Mouse (Mus musculus) left cerebral cortex, postnatal 25 days (tissue): ENCODE results near the gene Ppm1h. TPM values are rescaled to one million over a fixed set of nuclear protein-coding genes. Genes with fewer than 3 reads are reported as not detected.
A peak's percentile ranks its signal among the peaks of the same experiment; 100 is the strongest.
"Not testable (repeated sequence)": the region's sequence is repeated elsewhere in the genome, so short reads cannot be mapped to it uniquely, and the experiment has no call there.

Experiments
- DNase-seq, 2 experiments: peaks; one replicate each; pipeline ENCODE4 v3.0.0; 2022; ENCODE audit warnings: low spot score in 2 of 2, mixed read lengths in 1 of 2
- intact Hi-C: fragments of 180-260 bp; cut with DNase I; formaldehyde crosslinking; loops from one replicate; pipeline ENCODE4 v1.15.1; 2025
- total RNA-seq, 2 experiments: library from RNA; stranded (reverse); gene quantifications; 2 replicates each; pipeline ENCODE4 v1.2.3; 2021

Ppm1h gene
- total RNA-seq, 2 experiments from 2014 or later: 93.9 to 111 TPM

DNA sequence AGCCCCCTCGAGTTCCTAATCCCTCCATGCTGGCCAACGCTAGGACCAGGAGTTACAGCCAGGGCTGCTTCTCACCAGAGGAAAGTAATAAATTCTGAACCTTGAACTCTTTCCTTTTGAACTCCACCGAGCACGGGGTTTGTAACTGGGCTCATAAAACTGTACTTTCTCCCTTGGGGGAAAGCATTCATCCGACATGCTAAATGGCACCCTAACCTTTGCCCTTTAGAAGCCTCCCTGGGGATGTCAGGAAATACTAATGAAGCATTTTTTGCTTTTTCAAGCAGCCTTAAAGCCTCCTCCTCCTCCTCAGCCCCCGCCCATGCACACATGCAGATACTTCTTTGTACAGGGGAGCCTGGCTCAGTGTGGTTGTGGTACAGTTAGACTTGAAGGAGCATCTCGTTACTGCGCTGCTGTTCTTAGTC is 232.2 kb downstream of the Ppm1h start:
- DNase-seq: no peak
- intact Hi-C loops: loop anchor here (5.0 kb wide), 1 partner anchor 104 kb away; no protein-coding TSS in a partner anchor

DNA sequence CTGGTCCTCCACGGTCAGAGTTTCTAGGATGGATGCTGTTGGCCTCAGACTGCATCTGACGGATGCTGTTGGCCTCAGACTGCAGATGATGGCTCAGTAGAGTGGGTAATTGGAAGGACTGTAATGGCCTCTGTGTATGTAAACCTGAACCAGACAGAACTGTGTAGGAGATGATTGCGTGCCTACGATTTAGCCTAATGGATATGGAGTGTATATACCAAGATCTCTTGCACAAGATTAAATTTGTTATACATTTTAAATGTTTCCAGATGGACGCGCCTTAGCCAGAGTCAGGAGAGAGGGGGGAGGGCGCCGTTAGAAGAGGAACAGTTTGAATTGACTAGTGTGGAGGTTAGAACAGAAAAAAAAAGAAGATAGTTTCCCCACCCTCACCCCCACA is 233.1 kb downstream of the Ppm1h start:
- intact Hi-C loops: loop anchor here (2.0 to 5.0 kb wide), 3 partner anchors 19 to 104 kb away; no protein-coding TSS in a partner anchor
- DNase-seq: no peak

DNA sequence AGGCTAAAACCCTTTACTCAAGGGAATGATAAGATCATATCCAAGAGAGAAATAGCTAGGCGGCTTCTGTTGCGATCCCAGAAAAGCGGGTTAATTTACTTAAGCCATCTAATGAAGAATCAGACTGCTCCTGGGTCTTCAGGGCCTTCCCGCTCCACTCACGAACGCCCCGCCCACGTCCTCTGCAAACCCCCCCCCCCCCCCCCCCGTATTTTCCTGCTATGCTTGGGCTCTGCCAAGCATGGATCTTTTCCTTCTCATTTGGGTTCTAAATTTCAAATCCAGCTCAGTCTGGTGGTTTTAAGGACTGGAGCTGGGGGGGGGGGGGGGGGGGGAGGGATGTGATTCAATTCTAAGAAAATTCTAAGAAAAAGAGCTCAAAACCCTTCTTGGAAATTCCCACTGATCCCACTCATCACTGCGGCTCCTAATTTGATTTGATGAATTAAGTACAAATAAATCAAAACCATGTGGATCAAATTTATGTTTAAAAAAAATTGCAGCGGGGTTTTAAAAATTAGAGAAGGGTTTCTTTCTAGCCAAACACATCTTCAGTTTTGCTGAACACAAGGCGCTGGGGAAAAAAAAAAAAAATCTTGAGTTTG is 233.6 kb downstream of the Ppm1h start:
- intact Hi-C loops: loop anchor here (2.0 to 5.0 kb wide), 3 partner anchors 19 to 105 kb away; no protein-coding TSS in a partner anchor

DNA sequence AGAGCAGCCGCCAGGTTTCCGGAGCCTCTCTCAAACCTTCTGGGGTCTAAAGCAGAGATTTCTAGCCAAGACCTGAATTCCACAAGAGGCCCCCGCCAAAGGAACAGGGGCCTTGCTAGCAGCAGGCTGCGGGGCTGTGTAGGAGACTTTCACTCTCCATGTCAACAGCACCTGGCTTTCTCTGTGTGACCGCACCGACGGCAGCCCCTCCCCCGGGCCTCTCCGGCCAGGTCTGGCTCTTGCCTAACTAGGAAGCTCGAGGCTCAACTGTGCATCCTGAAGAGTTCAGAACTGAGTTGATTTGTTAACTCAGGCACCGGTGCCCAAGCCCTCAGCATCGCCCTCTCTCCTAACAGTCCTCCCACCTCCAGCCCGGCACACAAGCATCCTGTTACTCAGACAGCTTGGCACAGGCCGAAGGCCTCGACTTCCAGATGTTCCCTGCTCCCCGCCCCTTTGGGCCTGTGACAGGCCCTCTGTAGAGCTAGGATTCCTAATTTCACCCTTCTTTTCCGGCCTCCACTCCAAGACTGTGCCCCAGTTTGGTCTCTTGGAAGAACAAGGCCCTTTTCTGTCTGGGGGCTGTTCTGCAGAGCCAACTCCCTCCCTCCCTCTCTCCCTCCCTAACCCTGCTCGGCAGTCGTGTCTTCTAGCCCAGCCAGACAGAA is 234.3 kb downstream of the Ppm1h start:
- intact Hi-C loops: loop anchor here (2.0 to 5.0 kb wide), 3 partner anchors 18 to 106 kb away; no protein-coding TSS in a partner anchor
- peak; percentile 61 to 86 for DNase-seq

More for the DNA sequence above, 233.6 kb downstream of the Ppm1h start:
- no peak for DNase-seq

- intact Hi-C loops: loop anchor here (2.0 to 5.0 kb wide), 3 partner anchors 17 to 106 kb away; no protein-coding TSS in a partner anchor
Observed at GRCm38 (mm10) chr10:122913393-122913792, 234.8 kb downstream of the Ppm1h start.

GRCm38 (mm10) chr10:122915905-122916304 is 237.3 kb downstream of the Ppm1h start:
- intact Hi-C loops: no loop called here
- no peak for DNase-seq

More at GRCm38 (mm10) chr10:122913393-122913792, 234.8 kb downstream of the Ppm1h start:
- DNase-seq: no peak

DNA sequence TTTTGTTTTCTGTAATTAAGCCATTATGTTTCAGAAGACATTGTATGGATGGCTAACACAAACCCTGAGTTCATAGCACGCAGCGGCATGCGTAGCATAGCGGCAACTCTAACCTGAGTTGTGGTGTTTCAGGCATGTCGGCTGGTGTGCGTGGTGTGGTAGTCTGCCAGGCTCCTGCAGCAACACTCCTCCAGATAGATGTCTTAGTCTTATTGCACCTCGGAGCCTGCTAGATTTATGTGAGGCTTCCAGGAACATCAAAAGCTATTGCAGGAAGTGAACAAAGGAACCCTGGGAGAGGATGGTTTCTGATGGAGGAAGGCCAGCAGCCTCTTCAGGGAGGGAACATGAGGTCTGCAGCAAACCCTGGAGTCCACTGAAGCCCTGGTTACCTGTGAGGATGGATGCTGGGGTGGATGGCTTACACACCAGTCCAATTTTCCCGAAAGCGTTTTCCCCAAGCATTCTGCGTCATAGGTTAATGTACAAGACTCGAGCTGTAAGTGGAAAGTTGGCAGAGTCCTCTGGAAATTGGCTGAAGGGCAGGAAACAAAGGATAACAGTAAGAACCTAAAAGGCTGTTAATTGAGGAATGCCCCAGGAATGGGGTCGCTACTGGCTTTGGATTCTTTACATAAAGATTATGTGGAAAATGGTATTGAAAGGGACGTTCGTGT is 239.2 kb downstream of the Ppm1h start:
- intact Hi-C loops: no loop called here
- peak in 1 of 2 experiments; percentile 57 for DNase-seq

DNA sequence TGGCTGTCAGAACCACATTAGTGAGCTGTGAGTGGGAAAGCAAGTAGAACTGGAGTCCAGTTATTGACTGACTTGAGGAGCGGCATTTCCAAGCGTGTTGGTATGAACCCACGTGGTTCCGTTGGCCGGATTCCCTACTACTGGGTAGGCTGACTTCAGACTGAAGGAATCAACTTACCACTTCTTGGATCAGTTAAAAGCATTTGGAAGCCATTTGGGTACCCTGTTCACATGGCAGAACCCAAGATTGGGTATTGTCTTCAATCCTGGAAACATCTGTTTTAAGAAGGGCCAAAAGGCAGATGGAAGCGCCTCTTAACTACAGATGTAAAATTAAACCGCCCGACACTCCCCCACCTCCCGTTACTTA is 239.7 kb downstream of the Ppm1h start:
- intact Hi-C loops: no loop called here
- no peak for DNase-seq

DNA sequence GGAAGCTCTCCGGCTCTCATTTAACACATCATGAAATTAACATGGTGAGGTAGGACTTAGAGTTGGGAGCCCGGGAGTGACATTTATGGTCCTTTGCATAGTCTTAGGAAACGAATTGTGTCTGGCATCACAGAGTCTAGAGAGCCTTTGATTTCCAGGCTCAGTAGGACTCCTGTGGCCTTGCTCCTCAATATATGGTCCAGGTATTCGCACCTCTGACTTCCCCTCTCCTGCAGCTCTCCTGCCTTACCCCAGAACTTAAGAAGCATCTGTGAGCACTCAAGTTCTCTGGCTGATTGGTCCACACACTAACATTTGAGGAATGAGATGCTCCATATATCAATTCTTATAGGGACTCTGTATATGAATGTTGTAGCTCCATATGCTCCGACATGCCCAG is 240.2 kb downstream of the Ppm1h start:
- intact Hi-C loops: no loop called here
- no peak for DNase-seq

DNA sequence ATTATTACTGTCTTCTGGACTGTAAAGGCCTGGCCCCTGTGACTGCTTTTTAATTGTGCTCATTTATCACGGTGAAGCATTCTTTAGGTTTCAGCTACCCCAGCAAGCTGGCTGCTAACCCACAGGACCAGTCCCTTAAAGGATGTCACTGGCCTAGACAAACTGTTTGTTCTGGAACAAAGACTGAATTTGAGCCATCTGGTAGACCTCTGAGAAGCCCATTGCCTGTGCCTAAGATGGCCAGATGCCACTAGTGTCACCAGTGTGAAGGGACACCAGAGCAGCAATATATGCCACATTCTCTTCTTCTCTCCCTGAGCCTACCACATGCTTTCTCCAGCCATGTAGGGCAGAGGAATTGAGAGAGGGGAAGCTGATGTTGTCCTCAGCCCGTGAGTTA is 240.9 kb downstream of the Ppm1h start:
- intact Hi-C loops: no loop called here
- DNase-seq: no peak

- no peak for DNase-seq
- intact Hi-C loops: no loop called here
Observed at GRCm38 (mm10) chr10:122920218-122920795, 241.7 kb downstream of the Ppm1h start.

- intact Hi-C loops: no loop called here
- DNase-seq: no peak
Observed at GRCm38 (mm10) chr10:122922226-122922625, 243.7 kb downstream of the Ppm1h start.

DNA sequence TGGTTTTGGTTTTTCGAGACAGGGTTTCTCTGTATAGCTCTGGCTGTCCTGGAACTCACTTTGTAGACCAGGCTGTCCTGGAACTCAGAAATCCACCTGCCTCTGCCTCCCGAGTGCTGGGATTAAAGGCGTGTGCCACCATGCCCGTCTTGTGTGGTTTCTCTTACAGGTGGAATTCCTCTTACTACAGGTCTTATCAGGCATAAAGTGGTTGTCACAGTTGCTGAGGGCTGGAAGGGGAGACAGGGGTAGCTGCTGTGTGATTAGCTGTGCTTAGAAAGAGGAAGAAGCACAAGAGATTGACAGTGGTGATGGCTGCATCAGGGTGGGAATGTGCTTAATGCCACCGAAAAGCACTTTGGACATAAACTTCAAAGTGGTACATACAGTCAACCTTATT is 246.0 kb downstream of the Ppm1h start:
- DNase-seq, intact Hi-C loops: not testable (repeated sequence)

DNA sequence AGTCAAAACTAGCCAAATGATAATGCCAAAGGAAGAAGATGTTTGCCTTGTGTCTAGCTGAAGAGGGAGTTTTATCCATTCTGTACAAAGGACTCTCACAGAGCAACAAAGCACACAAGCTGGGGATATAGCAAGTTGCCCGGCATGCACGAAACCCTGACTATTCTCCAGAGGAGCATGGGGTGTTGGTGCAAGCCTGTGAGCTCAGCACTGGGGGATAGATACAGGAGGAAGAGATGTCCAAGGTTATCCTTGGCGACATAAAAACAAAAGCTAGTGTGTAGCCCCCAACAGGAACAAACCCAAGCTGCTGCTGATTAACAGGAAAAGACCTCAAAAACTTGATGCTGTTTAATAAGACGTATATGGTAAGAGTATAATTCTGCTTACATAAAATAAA is 247.7 kb downstream of the Ppm1h start:
- no peak for DNase-seq
- intact Hi-C loops: no loop called here

- DNase-seq: no peak
- intact Hi-C loops: loop anchor here (2.0 to 5.0 kb wide), 3 partner anchors 18 to 123 kb away; no protein-coding TSS in a partner anchor
Observed at GRCm38 (mm10) chr10:122930520-122930919, 252.0 kb downstream of the Ppm1h start.

DNA sequence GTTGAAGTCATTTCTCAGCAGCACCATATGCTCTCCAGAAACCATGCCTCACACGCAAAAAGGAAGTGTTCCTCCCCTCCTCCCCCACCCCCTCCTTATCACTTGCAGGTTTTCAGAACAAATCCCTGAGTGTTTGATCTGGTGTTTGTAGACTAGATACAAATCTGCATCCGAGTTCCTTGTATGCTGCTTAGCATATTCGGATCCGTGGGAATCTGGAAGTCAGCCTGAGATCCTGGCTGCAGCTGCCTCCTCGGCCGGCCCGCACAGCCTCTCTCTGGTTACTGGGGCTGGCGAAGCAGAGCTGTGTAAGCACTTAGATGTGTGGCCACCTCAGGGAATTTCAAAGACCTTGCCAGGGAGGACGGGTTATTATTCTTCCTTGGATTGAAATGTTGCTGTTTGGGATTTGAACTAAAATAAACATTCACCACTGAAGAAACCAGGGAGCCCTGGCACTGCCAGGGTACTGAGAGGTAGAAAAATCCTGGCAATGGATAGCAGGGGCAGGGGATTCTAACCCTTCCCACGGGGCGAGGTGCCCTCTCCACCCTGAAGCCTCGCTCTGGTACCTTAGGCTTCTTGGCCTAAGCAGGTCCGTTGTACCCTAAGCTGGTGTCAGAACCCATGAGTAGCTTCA is 252.8 kb downstream of the Ppm1h start:
- intact Hi-C loops: loop anchor here (2.0 to 5.0 kb wide), 3 partner anchors 19 to 124 kb away; no protein-coding TSS in a partner anchor

DNA sequence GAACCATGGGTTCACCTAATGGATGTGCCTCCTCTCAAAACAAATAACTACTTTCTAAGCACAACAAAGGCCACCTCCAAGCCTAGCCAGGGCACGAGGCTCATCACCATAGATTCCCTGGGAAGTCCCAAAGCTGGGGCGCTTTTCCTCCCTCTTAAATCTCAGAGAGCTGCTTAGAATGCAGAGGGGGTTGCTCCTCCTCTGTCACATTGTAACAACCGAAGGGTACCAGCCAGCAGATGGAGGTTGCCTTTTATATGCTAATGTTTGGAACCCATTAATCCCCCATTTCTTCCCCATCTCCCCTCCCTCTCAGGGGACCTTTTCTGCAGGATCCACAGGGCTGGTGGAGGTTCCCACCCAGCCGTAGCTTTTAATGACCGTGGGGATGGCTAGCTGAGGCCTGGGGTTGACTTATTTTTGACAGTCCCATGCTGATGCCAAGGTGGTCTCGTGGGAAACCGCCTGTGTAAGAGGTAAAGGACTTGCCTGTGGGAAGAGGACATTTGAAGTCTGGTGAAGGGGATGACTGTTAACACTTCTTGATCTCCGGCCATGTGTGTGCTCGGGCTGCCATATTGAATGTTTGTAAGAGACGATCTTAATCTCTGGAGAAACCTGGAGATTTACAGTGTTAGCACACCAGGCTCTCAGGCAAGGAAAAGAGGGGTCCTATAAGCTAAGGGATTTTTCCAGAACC is 253.4 kb downstream of the Ppm1h start:
- DNase-seq: no peak
- intact Hi-C loops: loop anchor here (2.0 to 5.0 kb wide), 3 partner anchors 19 to 125 kb away; no protein-coding TSS in a partner anchor

More for the DNA sequence above, 252.8 kb downstream of the Ppm1h start:
- DNase-seq: peak; percentile 62 to 86

DNA sequence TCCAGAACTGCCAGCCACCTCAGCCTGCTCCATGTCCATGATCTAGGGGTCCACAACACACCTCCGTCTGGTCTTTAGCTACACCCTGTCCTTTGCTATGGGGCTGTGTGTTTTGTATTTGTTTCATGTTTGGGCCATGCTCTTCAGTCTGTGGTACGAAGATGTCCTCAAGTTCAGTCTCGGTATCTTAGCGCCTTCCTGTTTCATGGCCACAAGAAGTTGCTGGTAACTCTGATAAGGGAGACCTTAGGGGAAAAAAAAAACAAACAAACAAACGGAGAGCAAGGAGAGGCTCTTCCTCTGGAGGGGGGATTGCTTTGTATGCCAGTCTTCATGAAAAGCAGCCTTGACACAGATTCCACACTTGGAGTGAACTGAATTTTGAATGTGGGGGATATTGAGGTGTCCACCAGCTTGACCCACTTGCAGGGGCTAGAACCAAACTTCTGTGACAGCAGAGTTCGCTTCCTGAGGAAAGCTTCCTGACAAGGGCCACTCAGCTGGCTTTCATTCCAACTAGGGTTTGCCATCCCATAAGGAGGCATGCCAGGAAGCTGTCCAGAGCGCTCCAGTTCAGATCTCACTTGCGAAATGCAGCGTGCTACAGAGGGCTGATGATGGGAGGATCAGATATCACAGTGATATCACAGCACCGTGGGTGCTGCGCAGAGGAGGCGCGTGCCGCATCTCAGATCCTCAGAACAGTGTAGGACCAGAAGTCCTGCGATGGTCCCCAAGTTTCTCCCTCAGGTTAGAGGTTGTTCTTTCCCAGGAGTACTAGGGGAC is 254.7 kb downstream of the Ppm1h start:
- no peak for DNase-seq
- intact Hi-C loops: loop anchor here (5.0 kb wide), 1 partner anchor 126 kb away; no protein-coding TSS in a partner anchor
